Mouse (Mus musculus) layer of hippocampus, adult 2 months (tissue): ENCODE data around the gene Prr15. TPM values are rescaled to one million over a fixed set of nuclear protein-coding genes. Genes with fewer than 3 reads are reported as not detected.
A peak's percentile ranks its signal among the peaks of the same experiment; 100 is the strongest.

Source experiments
- DNase-seq, 2 experiments: peaks; one replicate each; pipeline ENCODE4 v3.0.0; 2022; ENCODE audit warnings: low spot score in 2 of 2
- H3K27ac ChIP-seq: fragments of 200-600 bp; 2 replicates; pipeline ENCODE4 v1.8.1; 2022
- H3K4me3 ChIP-seq: fragments of 200-600 bp; 2 replicates; pipeline ENCODE4 v1.8.1; 2022; ENCODE audit warnings: mild to moderate bottlenecking
- CTCF ChIP-seq: fragments of 200-600 bp; conservative IDR thresholded peaks from 2 replicates; pipeline ENCODE4 v1.8.1; 2022; ENCODE audit warnings: antibody characterized with exemption, mild to moderate bottlenecking, moderate library complexity
- total RNA-seq, 2 experiments: library from RNA; stranded (reverse); gene quantifications; 2 replicates each; pipeline ENCODE4 v1.2.3; 2021

Gene Prr15
- total RNA-seq, 2 experiments from 2014 or later, result 0.76 to 1.2 TPM

DNA sequence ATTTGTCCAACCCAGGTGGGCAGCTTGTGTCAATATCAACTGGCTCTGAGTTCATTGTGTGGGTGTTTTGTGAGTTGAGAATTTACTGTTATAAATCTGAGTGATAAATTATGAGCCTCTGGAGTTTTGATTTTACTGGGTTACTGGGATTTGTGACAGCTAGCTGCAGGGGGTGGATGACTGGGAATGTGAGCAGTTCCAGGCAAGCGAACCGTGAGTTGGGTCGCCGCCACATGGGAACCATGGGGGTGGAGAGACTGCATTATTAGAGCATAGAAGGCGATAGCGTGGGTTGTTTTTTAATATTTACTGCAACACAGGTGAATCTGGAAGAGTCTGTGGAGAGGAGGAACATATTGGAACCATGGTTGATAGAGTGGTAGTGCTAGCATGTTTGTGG is 11.7 kb downstream of the Prr15 start:
- peak; percentile 61 to 63 for DNase-seq
- no peak overlapping the region for H3K27ac ChIP-seq

GRCm38 (mm10) chr6:54341133-54341532 is 15.5 kb downstream of the Prr15 start:
- no peak overlapping the region for H3K27ac ChIP-seq
- no peak for TF ChIP-seq CTCF
- no peak overlapping the region for H3K4me3 ChIP-seq
- no peak for DNase-seq

More for the DNA sequence above, 11.7 kb downstream of the Prr15 start:
- TF ChIP-seq CTCF, result no peak
- no peak overlapping the region for H3K4me3 ChIP-seq

GRCm38 (mm10) chr6:54342223-54342622 is 16.6 kb downstream of the Prr15 start:
- no peak for TF ChIP-seq CTCF
- H3K4me3 ChIP-seq, result no peak overlapping the region
- DNase-seq, result no peak
- no peak overlapping the region for H3K27ac ChIP-seq

- no peak for DNase-seq
- H3K4me3 ChIP-seq, result no peak overlapping the region
- no peak for TF ChIP-seq CTCF
Observed at GRCm38 (mm10) chr6:54351860-54352259, 26.2 kb downstream of the Prr15 start.

GRCm38 (mm10) chr6:54352931-54353690 is 27.5 kb downstream of the Prr15 start:
- no peak for TF ChIP-seq CTCF
- Histone ChIP-seq H3K4me3 (no peak overlapping the region), H3K27ac (no peak overlapping the region)
- no peak for DNase-seq

More at GRCm38 (mm10) chr6:54351860-54352259, 26.2 kb downstream of the Prr15 start:
- H3K27ac ChIP-seq, result no peak overlapping the region

- no peak overlapping the region for H3K4me3 ChIP-seq
- no peak for TF ChIP-seq CTCF
- DNase-seq, result no peak
- H3K27ac ChIP-seq, result no peak overlapping the region
Observed at GRCm38 (mm10) chr6:54353698-54354097, 28.1 kb downstream of the Prr15 start.

DNA sequence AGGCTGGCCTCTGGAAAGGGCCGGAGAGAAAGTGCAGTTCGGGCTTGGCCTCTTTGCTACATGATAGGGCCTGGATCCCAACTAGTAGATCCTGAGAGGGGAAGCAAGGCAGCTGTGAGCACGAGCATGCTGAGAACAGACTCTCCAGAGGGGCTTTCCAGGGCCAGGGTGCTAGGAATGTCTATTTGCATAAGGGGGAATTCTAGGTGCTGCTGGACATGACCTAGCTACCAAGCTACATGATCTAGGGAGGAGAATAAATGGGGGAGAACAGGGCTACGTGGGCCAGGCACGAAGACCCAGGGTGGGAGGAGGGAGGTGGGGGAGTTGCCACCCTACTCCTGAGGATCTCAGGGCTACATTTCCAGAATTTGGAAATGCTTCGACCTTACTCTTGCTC is 30.0 kb downstream of the Prr15 start:
- no peak for TF ChIP-seq CTCF
- DNase-seq, result no peak
- no peak overlapping the region for H3K27ac ChIP-seq
- no peak overlapping the region for H3K4me3 ChIP-seq

DNA sequence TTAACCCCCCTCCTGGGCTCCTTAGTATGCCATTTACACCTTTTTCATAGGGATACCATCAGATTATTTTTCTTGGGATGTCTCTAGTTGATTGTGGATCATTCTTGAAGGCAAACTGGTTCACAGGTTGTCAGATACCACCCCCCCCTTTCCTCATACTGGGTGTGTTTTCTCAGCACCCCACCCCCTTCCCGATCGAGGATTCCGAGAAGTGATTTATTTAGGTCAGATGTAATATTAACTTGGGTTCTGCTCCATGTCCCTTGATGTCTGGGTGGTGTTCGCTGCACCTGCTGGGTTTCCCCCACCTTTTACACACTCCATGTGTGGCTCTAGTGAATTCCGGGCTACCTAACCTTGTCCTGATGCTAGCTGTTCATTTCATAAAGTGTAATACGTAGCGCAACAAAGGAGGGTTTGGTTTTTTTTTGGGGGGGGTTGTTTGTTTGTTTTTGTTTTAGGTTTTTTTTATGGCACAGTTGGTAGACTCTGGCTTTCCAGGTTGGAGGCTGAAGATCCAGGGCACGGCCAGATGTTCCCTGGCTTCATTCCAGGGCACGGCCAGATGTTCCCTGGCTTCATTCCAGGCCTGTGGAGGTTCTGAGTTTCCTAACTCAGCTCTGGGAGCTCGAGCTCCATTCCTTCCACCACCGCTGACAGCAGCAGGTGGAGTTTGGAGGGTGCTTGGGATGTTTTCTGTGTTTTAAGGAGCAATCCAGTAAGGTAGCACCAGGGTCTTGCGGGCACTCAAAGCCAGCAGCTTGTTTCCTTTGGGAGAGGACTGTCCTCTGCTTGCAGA is 37.1 kb downstream of the Prr15 start:
- TF ChIP-seq CTCF, result no peak
- no peak overlapping the region for H3K4me3 ChIP-seq
- DNase-seq, result no peak
- H3K27ac ChIP-seq, result no peak overlapping the region

DNA sequence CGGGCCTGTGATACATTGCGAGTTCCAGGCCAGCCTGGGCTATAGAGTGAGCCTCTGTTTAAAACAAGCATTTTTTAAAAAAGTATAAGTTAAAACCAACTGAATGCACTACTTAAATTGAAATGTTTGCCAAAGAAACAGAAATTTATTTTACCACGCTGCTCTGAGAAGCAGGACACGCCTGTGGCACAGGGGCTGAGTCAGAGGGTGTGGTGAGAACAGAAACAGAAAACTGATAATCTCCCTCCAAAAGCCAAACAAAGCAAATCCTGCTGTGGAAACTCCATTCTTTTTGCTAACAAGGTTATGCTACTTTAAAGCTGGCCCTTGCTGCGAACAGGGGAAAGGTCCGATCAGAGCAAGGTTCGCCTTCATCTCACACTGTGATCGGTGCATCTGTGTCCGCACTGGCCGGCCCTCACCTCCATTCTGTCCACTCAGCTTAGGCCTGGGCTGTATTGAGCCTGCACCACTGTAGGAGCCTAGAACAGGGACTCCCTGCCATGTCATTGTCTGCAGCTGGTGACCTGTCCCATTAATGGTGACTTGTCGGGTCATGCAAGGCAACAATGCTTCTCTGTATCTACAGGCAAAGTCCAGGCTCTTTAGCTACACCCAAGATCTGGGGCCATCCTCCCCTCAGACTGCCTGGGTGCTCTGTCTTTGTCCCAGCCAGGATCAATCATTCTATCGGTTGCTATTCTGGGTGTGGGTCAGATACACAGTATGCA is 38.9 kb downstream of the Prr15 start:
- no peak for DNase-seq
- no peak for TF ChIP-seq CTCF
- no peak overlapping the region for H3K4me3 ChIP-seq
- no peak overlapping the region for H3K27ac ChIP-seq

DNA sequence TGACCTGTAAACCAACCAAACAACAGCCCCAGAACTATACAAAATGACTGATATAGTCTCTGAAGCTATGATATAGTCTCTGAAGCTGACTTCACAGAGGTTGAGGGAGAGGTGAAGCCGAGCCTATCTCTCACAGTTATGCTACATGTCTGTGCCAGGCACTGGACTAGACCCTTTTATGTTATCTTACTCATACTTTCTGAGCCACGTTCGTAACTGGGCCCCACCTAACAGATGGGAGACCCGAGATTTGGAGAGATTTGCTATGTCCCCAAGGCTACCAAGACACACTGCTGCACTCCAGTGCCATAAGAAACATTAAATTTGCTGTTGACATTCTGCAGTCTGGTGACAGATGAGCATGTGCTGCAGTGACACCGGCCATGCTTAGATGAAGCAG is 41.0 kb downstream of the Prr15 start:
- no peak for TF ChIP-seq CTCF
- H3K27ac ChIP-seq, result no peak overlapping the region
- no peak for DNase-seq
- H3K4me3 ChIP-seq, result no peak overlapping the region

DNA sequence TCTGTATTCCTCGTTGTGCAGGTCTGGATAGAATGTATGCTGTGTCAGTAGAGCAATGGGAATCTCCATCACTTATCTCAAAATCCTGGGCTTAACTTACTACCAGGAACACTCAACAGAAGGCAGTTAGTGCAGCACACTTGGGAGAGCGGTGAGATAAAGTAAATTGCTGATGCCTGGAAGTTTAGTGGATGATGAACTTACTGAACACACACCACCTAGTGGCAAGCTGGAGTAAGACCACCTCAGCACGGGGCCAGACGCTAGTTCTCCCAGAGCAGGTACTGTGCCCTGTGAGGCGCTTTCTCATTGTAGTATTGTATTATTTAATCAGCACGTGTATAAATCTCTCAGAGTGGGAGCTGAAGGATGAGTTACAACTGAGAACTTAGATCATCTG is 42.4 kb downstream of the Prr15 start:
- TF ChIP-seq CTCF, result peak; percentile 88
- DNase-seq, result peak in 1 of 2 experiments; percentile 48
- Histone ChIP-seq H3K27ac (no peak overlapping the region), H3K4me3 (no peak overlapping the region)

- Histone ChIP-seq H3K27ac (no peak overlapping the region), H3K4me3 (no peak overlapping the region)
- DNase-seq, result no peak
- no peak for TF ChIP-seq CTCF
Observed at GRCm38 (mm10) chr6:54369913-54370542, 44.4 kb downstream of the Prr15 start.
